Mouse (Mus musculus) kidney, postnatal 14 days (tissue): ENCODE results near the gene Trmt112.
A peak's percentile ranks its signal among the peaks of the same experiment; 100 is the strongest.

Experiments used
- DNase-seq: peaks from one replicate; pipeline ENCODE4 v3.0.0; 2022; ENCODE audit warnings: mixed read lengths

The Trmt112 gene

GRCm38 (mm10) chr19:6950613-6951153 lies 41.2 kb downstream of the Trmt112 start:
- DNase-seq = peak; percentile 72

GRCm38 (mm10) chr19:6951381-6951968 lies 42.0 kb downstream of the Trmt112 start:
- peak; percentile 97 for DNase-seq

- DNase-seq = peak; percentile 92
These were observed 42.7 kb downstream of the Trmt112 start for GRCm38 (mm10) chr19:6951994-6952711.

- peak; percentile 74 for DNase-seq
These were observed 43.2 kb downstream of the Trmt112 start for GRCm38 (mm10) chr19:6952712-6953037.

- peak; percentile 78 for DNase-seq
These were observed 44.5 kb downstream of the Trmt112 start for GRCm38 (mm10) chr19:6954046-6954445.

- no peak for DNase-seq
These were observed 45.9 kb downstream of the Trmt112 start for GRCm38 (mm10) chr19:6955424-6955823.

GRCm38 (mm10) chr19:6956461-6956860 lies 47.0 kb downstream of the Trmt112 start:
- DNase-seq = no peak
